Mouse (Mus musculus) stomach, embryonic 14.5 days (tissue): ENCODE measurements around the gene Il11ra1. TPM values are rescaled to one million over a fixed set of nuclear protein-coding genes. Genes with fewer than 3 reads are reported as not detected.

Experiments
- ATAC-seq: fragments of 200-750 bp; cut with Nextera tagmentation; 2 replicates; pipeline ENCODE4 v1.8.0; 2017; ENCODE audit warnings: low read depth, moderate TSS enrichment; ENCODE audit not compliant: insufficient number of reproducible peaks, insufficient read depth, low FRiP score
- H3K27ac ChIP-seq: fragments of 300-500 bp; sonication (generic); 2 replicates; pipeline ENCODE4 v1.5.1; 2014; ENCODE audit warnings: mild to moderate bottlenecking, low read length, moderate library complexity, mixed read lengths
- H3K27me3 ChIP-seq: fragments of 300-500 bp; sonication (generic); 2 replicates; pipeline ENCODE4 v1.6.1; 2014; ENCODE audit warnings: low read length, control low read depth, mixed read lengths; ENCODE audit not compliant: control insufficient read depth, insufficient read depth
- H3K36me3 ChIP-seq: fragments of 300-500 bp; sonication (generic); 2 replicates; pipeline ENCODE4 v1.6.1; 2014; ENCODE audit warnings: mild to moderate bottlenecking, control low read depth, low read length, moderate library complexity, mixed read lengths; ENCODE audit not compliant: control insufficient read depth, insufficient read depth
- H3K4me1 ChIP-seq: fragments of 300-500 bp; sonication (generic); 2 replicates; pipeline ENCODE4 v1.6.1; 2014; ENCODE audit warnings: low read length, control low read depth, mixed read lengths; ENCODE audit not compliant: control insufficient read depth, insufficient read depth
- H3K4me2 ChIP-seq: fragments of 300-500 bp; sonication (generic); replicated peaks from 2 replicates; pipeline ENCODE4 v1.6.1; 2014; ENCODE audit warnings: low read depth, low read length, control low read depth
- H3K4me3 ChIP-seq: fragments of 300-500 bp; sonication (generic); 2 replicates; pipeline ENCODE4 v1.5.1; 2014; ENCODE audit warnings: low read depth, low read length, control low read depth
- H3K9ac ChIP-seq: fragments of 300-500 bp; sonication (generic); replicated peaks from 2 replicates; pipeline ENCODE4 v1.6.1; 2014; ENCODE audit warnings: low read depth, mild to moderate bottlenecking, control low read depth, low read length, moderate library complexity, mixed read lengths
- H3K9me3 ChIP-seq: fragments of 300-500 bp; sonication (generic); 2 replicates; pipeline ENCODE4 v1.6.1; 2016; ENCODE audit warnings: low read depth, low read length, control low read depth; ENCODE audit not compliant: control insufficient read depth
- WGBS: fragments of 180-500 bp; shearing (Covaris S2); extraction: QIAGEN DNeasy Blood & Tissue Kit; methylation state at CpG from one replicate; pipeline ENCODE4 v1.1.7; 2014; 5-methylcytosine and 5-hydroxymethylcytosine counted together
- polyA plus RNA-seq: library from polyadenylated mRNA; unstranded; fragments of >200 nt; fragmentation: Nextera tagmentation; extraction: Ambion mirVana; gene quantifications from 2 replicates; pipeline ENCODE4 v1.2.1, GENCODE M21; 2014

The Il11ra1 gene
- polyA plus RNA-seq, 1 experiment from 2014 or later: 162 TPM

DNA sequence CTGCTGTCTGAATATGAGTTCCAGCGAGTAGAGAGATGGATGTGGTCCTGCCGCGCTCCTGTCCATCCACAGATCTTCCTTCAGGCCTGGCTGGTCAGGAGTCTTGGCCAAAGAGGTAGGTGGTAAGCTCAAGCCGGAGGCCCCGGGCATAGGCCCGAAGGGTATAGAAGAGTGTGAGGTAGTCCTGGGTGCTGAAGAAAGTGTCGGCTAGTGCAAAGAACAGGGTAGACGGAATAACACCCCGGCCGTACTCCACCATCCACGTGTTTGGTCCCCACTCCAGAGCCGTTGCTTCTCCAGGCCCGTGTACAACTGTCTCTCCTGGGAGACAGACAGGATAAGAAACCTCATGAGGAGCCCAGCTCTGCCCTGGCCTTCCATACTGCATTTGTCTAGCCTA lies 39.5 kb downstream of the Il11ra1 start:
- Histone ChIP-seq H3K36me3 (peaks cover 7% of the 10 kb centered on the region; the same call in 1 of the 2 replicates), H3K27ac (no peak overlapping the region), H3K9ac (no peak overlapping the region), H3K9me3 (no peaks in the 10 kb centered on the region), H3K4me1 (peaks cover 12% of the 10 kb centered on the region; the same call in 1 of the 2 replicates), H3K27me3 (no peaks in the 10 kb centered on the region), H3K4me3 (no peak overlapping the region), H3K4me2 (peak overlapping the region; percentile 73; the same call in 1 of the 2 replicates)
- WGBS: 97% methylated on average over 13 of the region's 13 CpGs
- no peak for ATAC-seq

GRCm38 (mm10) chr4:41740380-41741157 lies 40.8 kb downstream of the Il11ra1 start:
- ATAC-seq: peak; percentile 64
- Histone ChIP-seq H3K4me1 (peaks cover 12% of the 10 kb centered on the region; the same call in 1 of the 2 replicates), H3K27me3 (no peaks in the 10 kb centered on the region), H3K36me3 (peaks cover 7% of the 10 kb centered on the region; the same call in 1 of the 2 replicates), H3K9ac (peak overlapping the region; percentile 40), H3K4me3 (peak overlapping the region; percentile 49), H3K27ac (peak overlapping the region; percentile 48), H3K4me2 (peak overlapping the region; percentile 73), H3K9me3 (no peaks in the 10 kb centered on the region)
- under 1% methylated on average over 48 of the region's 48 CpGs for WGBS

- H3K4me1 ChIP-seq: peaks cover 12% of the 10 kb centered on the region; the same call in 1 of the 2 replicates
- H3K4me2 ChIP-seq: peak overlapping the region; percentile 73
- peak; percentile 97 for ATAC-seq
- peaks cover 3% of the 10 kb centered on the region; the same call in 1 of the 2 replicates for H3K9me3 ChIP-seq
- under 1% methylated on average over 27 of the region's 27 CpGs for WGBS
- H3K9ac ChIP-seq: peak overlapping the region; percentile 40
- peak overlapping the region; percentile 49 for H3K4me3 ChIP-seq
- H3K27me3 ChIP-seq: no peaks in the 10 kb centered on the region
- H3K36me3 ChIP-seq: peaks cover 7% of the 10 kb centered on the region; the same call in 1 of the 2 replicates
- peak overlapping the region; percentile 48 for H3K27ac ChIP-seq
Measured at GRCm38 (mm10) chr4:41741158-41741560, 41.4 kb downstream of the Il11ra1 start.

GRCm38 (mm10) chr4:41744131-41744530 lies 44.3 kb downstream of the Il11ra1 start:
- ATAC-seq: no peak
- Histone ChIP-seq H3K4me2 (no peak overlapping the region), H3K4me1 (peaks cover 12% of the 10 kb centered on the region; the same call in 1 of the 2 replicates), H3K27ac (no peak overlapping the region), H3K4me3 (no peak overlapping the region), H3K9ac (no peak overlapping the region), H3K36me3 (peaks cover under 1% of the 10 kb centered on the region; the same call in 1 of the 2 replicates), H3K27me3 (no peaks in the 10 kb centered on the region), H3K9me3 (peaks cover 11% of the 10 kb centered on the region; the same call in 1 of the 2 replicates)
- WGBS: 62% methylated on average over 2 of the region's 2 CpGs

- Histone ChIP-seq H3K4me3 (no peak overlapping the region), H3K9me3 (peaks cover 11% of the 10 kb centered on the region; the same call in 1 of the 2 replicates), H3K27ac (no peak overlapping the region), H3K36me3 (no peaks in the 10 kb centered on the region), H3K27me3 (no peaks in the 10 kb centered on the region), H3K4me1 (peaks cover 9% of the 10 kb centered on the region; the same call in 1 of the 2 replicates), H3K9ac (no peak overlapping the region), H3K4me2 (no peak overlapping the region)
- ATAC-seq: no peak
- 77% methylated on average over 1 of the region's 1 CpGs for WGBS
Measured at GRCm38 (mm10) chr4:41745021-41745420, 45.2 kb downstream of the Il11ra1 start.

- ATAC-seq: peak; percentile 74
- Histone ChIP-seq H3K4me2 (peak within 1 kb of the TSS; percentile 68), H3K4me1 (peaks cover 14% of the 10 kb centered on the region; the same call in 1 of the 2 replicates), H3K4me3 (peak within 1 kb of the TSS; percentile 57), H3K27me3 (no peaks in the 10 kb centered on the region), H3K9me3 (no peaks in the 10 kb centered on the region), H3K9ac (peak within 1 kb of the TSS; percentile 59), H3K36me3 (no peaks in the 10 kb centered on the region; the same call in 1 of the 2 replicates), H3K27ac (peak within 1 kb of the TSS; percentile 80)
- WGBS: 13% methylated on average over 14 of the region's 14 CpGs
Measured at GRCm38 (mm10) chr4:41754797-41755337, 55.1 kb downstream of the Il11ra1 start, which contains the start of gene Galt. TSS of gene Galt (plus strand) at chr4:41755228.

DNA sequence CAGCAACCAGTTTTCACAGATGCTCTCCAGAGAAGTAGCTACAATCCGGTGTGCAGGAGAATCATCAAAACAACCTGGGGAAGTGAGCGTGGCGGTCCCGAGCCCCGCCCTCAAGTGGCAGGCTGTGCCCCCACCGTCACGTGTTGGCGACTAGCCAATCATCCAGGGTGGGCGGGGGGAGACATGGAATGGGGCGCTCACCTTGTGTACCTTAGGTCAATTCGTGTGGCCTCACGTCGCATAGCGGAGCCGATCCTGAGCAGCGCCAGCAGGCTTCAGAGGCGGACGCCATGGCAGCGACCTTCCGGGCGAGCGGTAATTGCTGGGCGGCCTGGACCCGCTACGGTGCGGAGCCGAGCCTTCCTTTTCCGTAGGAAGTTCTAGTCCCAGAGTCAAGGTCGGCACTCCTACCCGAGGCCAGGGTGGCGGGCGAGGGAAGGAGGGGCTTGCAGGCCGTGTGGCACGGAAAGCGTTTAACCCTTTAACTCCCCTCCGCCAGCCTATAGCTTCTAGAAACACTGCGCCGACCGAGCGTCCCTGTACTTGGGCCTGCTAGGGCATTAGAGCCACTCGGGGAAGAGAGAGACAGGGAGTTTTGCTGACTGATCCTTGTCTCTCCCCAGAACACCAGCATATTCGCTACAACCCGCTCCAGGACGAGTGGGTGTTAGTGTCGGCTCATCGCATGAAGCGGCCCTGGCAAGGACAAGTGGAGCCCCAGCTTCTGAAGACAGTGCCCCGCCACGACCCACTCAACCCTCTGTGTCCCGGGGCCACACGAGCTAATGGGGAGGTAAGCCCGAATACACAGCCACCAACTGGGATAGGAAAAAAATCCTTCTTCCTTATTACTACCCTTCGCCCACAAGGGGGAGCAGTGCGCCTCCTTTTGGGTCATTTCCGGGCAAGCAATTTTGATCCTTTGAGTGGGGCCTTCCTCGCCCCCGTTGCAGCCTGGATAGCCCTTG lies 55.8 kb downstream of the Il11ra1 start, which contains the start of gene Sigmar1:
Gene Sigmar1, minus strand, starts transcription at position 820 of the 968 bp plus-strand sequence.
- H3K4me1 ChIP-seq: peaks cover 18% of the 10 kb centered on the region; the same call in 1 of the 2 replicates
- under 1% methylated on average over 57 of the region's 57 CpGs for WGBS
- ATAC-seq: peak; percentile 77

More for the DNA sequence above, 55.8 kb downstream of the Il11ra1 start, which contains the start of gene Sigmar1:
- peak within 1 kb of the TSS; percentile 57 for H3K4me3 ChIP-seq
- H3K36me3 ChIP-seq: no peaks in the 10 kb centered on the region; the same call in 1 of the 2 replicates
- peak within 1 kb of the TSS; percentile 80 for H3K27ac ChIP-seq
- peak within 1 kb of the TSS; percentile 68 for H3K4me2 ChIP-seq
- H3K27me3 ChIP-seq: no peaks in the 10 kb centered on the region
- H3K9ac ChIP-seq: peak within 1 kb of the TSS; percentile 59
- H3K9me3 ChIP-seq: no peaks in the 10 kb centered on the region
